Mouse (Mus musculus) CH12.LX (cell line): Measurements from ENCODE around the gene Bckdha. TPM values are rescaled to one million over a fixed set of nuclear protein-coding genes. Genes with fewer than 3 reads are reported as not detected.

ENCODE experiments used
- DNase-seq: peaks from one replicate; pipeline ENCODE4 v3.0.0-alpha.2; 2013; ENCODE audit errors: extremely low read depth
- H3K27ac ChIP-seq: 2 replicates; pipeline ENCODE4 v1.5.1; 2012; ENCODE audit warnings: low read depth, mild to moderate bottlenecking, control low read depth, moderate library complexity; ENCODE audit not compliant: insufficient read depth
- H3K27me3 ChIP-seq: replicated peaks from 2 replicates; pipeline ENCODE3; 2012; ENCODE audit warnings: inconsistent platforms
- H3K36me3 ChIP-seq, 2 experiments: replicated peaks in 1 of 2; 2 replicates each; pipeline versions ENCODE3 to v1.6.1; 2012; ENCODE audit warnings: inconsistent platforms in 1 of 2, low read length in 1 of 2, mild to moderate bottlenecking in 1 of 2, mixed read lengths in 1 of 2, moderate library complexity in 1 of 2; ENCODE audit not compliant: control insufficient read depth in 1 of 2, insufficient read depth in 1 of 2
- H3K4me1 ChIP-seq, 2 experiments: 2 replicates each; pipeline ENCODE4 v1.6.1; 2012; ENCODE audit warnings: inconsistent platforms in 1 of 2, moderate library complexity in 1 of 2; ENCODE audit not compliant: insufficient read depth in 2 of 2, control insufficient read depth in 1 of 2
- H3K4me2 ChIP-seq: 2 replicates; pipeline ENCODE4 v1.6.1; 2012; ENCODE audit warnings: low read depth, mild to moderate bottlenecking, control low read depth; ENCODE audit not compliant: poor library complexity, insufficient read depth, severe bottlenecking
- H3K4me3 ChIP-seq, 3 experiments: fragments of 150-350 bp in 1 of 3; sonication (generic) in 1 of 3; replicated peaks in 1 of 3; 2 replicates each; pipeline versions ENCODE3 to v1.5.1; 2011 to 2012; ENCODE audit warnings: low read depth in 2 of 3, low read length in 2 of 3, mild to moderate bottlenecking in 2 of 3, moderate library complexity in 2 of 3, control low read depth in 1 of 3, improper control_type of control experiment in 1 of 3, inconsistent platforms in 1 of 3, mixed read lengths in 1 of 3; ENCODE audit not compliant: poor library complexity in 1 of 3
- H3K79me2 ChIP-seq: replicated peaks from 2 replicates; pipeline ENCODE4 v1.6.1; 2012; ENCODE audit warnings: mild to moderate bottlenecking, moderate library complexity; ENCODE audit not compliant: control insufficient read depth, poor library complexity, insufficient read depth, severe bottlenecking; ENCODE audit errors: extremely low read depth
- H3K9ac ChIP-seq: 2 replicates; pipeline ENCODE4 v1.6.1; 2012; ENCODE audit warnings: low read depth, mild to moderate bottlenecking, control low read depth, moderate library complexity; ENCODE audit not compliant: insufficient read depth
- H3K9me3 ChIP-seq: replicated peaks from 2 replicates; pipeline ENCODE3; 2012; ENCODE audit warnings: low read length, inconsistent platforms, mixed read lengths
- CTCF ChIP-seq, 2 experiments: IDR thresholded peaks in 1 of 2; conservative IDR thresholded peaks in 1 of 2; 2 replicates each; pipeline ENCODE4 v1.5.1; 2011 to 2012; ENCODE audit warnings: low read depth in 2 of 2, low read length in 2 of 2, improper control_type of control experiment in 1 of 2, inconsistent platforms in 1 of 2, mild to moderate bottlenecking in 1 of 2, moderate library complexity in 1 of 2
- E2F4 ChIP-seq: IDR thresholded peaks from 2 replicates; pipeline ENCODE4 v1.6.1; 2011; ENCODE audit warnings: low read depth, low read length, improper control_type of control experiment; ENCODE audit not compliant: insufficient replicate concordance
- ETS1 ChIP-seq: conservative IDR thresholded peaks from 2 replicates; pipeline ENCODE4 v1.6.1; 2012; ENCODE audit warnings: low read depth, mild to moderate bottlenecking, inconsistent platforms, low read length, improper control_type of control experiment, moderate library complexity
- GABPA ChIP-seq: IDR thresholded peaks from 2 replicates; pipeline ENCODE4 v1.6.1; 2012; ENCODE audit warnings: low read depth, low read length, improper control_type of control experiment, inconsistent platforms; ENCODE audit not compliant: insufficient replicate concordance
- HCFC1 ChIP-seq: IDR thresholded peaks from 2 replicates; pipeline ENCODE4 v1.6.1; 2012; ENCODE audit warnings: low read depth, mild to moderate bottlenecking, inconsistent platforms, low read length, improper control_type of control experiment
- IRF4 ChIP-seq: IDR thresholded peaks from 2 replicates; pipeline ENCODE4 v1.6.1; 2014; ENCODE audit warnings: low read depth, mild to moderate bottlenecking, inconsistent platforms, low read length, improper control_type of control experiment
- JUN ChIP-seq: IDR thresholded peaks from 2 replicates; pipeline ENCODE4 v1.6.1; 2011; ENCODE audit warnings: low read depth, mild to moderate bottlenecking, low read length, improper control_type of control experiment, moderate library complexity; ENCODE audit not compliant: insufficient read depth
- MAZ ChIP-seq: IDR thresholded peaks from 2 replicates; pipeline ENCODE4 v1.6.1; 2012; ENCODE audit warnings: low read depth, mild to moderate bottlenecking, inconsistent platforms, low read length, improper control_type of control experiment, moderate library complexity
- MEF2A ChIP-seq: IDR thresholded peaks from 2 replicates; pipeline ENCODE4 v1.6.1; 2014; ENCODE audit warnings: low read depth, mild to moderate bottlenecking, inconsistent platforms, low read length, improper control_type of control experiment, borderline replicate concordance
- MXI1 ChIP-seq: IDR thresholded peaks from 2 replicates; pipeline ENCODE4 v1.6.1; 2011; ENCODE audit warnings: mild to moderate bottlenecking, low read depth, low read length, improper control_type of control experiment
- NELFE ChIP-seq: IDR thresholded peaks from 2 replicates; pipeline ENCODE4 v1.6.1; 2011; ENCODE audit warnings: low read depth, low read length, improper control_type of control experiment
- NRF1 ChIP-seq: IDR thresholded peaks from 2 replicates; pipeline ENCODE4 v1.6.1; 2014; ENCODE audit warnings: low read depth, mild to moderate bottlenecking, inconsistent platforms, low read length, improper control_type of control experiment, moderate library complexity
- PAX5 ChIP-seq: IDR thresholded peaks from 2 replicates; pipeline ENCODE4 v1.6.1; 2012; ENCODE audit warnings: low read length, inconsistent platforms, mixed read lengths
- RAD21 ChIP-seq: IDR thresholded peaks from 2 replicates; pipeline ENCODE4 v1.6.1; 2011; ENCODE audit warnings: low read depth, mild to moderate bottlenecking, low read length, improper control_type of control experiment, moderate library complexity
- SIN3A ChIP-seq: IDR thresholded peaks from 2 replicates; pipeline ENCODE4 v1.6.1; 2012; ENCODE audit warnings: low read length, improper control_type of control experiment, inconsistent platforms
- dilution Hi-C: fragments of 300-500 bp; cut with MboI; formaldehyde crosslinking; loops from 2 replicates; pipeline ENCODE4 v1.14.3; 2020; ENCODE audit warnings: low sequenced_read_pairs; ENCODE audit not compliant: extremely low pct_unique_long_range_greater_than_20kb, extremely low pct_ligation_motif_present
- in situ Hi-C: fragments of 300-500 bp; cut with MboI; formaldehyde crosslinking; loops from 3 replicates; pipeline ENCODE4 v1.14.3; 2019; ENCODE audit warnings: low sequenced_read_pairs, low pct_ligation_motif_present, low pct_unique_long_range_greater_than_20kb, mixed read lengths
- polyA plus RNA-seq: library from polyadenylated mRNA; unstranded; fragments of >175 nt; gene quantifications from 2 replicates; pipeline ENCODE4 v1.2.1, GENCODE M21; 2012; ENCODE audit warnings: low read depth; ENCODE audit not compliant: insufficient read length
- total RNA-seq, 2 experiments: library from RNA; depleted of rRNA; stranded (reverse); fragments of 300-350 nt in 1 of 2; fragments of >200 nt in 1 of 2; gene quantifications; 2 replicates each; pipeline ENCODE4 v1.2.3; 2012 to 2014

Bckdha gene
- total and polyA plus RNA-seq, 3 experiments: 17.2 to 21.4 (median 19.9) TPM

- Histone ChIP-seq H3K79me2 (no peaks in the 10 kb centered on the region), H3K4me3 (no peak overlapping the region), H3K9me3 (peaks cover 25% of the 10 kb centered on the region), H3K36me3 (peaks cover 50 to 87% of the 10 kb centered on the region in 2 experiments), H3K27me3 (no peaks in the 10 kb centered on the region), H3K9ac (no peak overlapping the region), H3K4me2 (no peak overlapping the region), H3K4me1 (peaks cover 19 to 41% of the 10 kb centered on the region in 2 experiments), H3K27ac (no peak overlapping the region)
- dilution Hi-C loops (no loop called here), in situ Hi-C loops (no loop called here)
- no peak for DNase-seq
- TF ChIP-seq PAX5: no peak
- TF ChIP-seq IRF4: no peak
- TF ChIP-seq HCFC1: no peak
- no peak for TF ChIP-seq ETS1
- TF ChIP-seq SIN3A: no peak
- no peak for TF ChIP-seq JUN
- TF ChIP-seq E2F4: no peak
- TF ChIP-seq NELFE: no peak
- TF ChIP-seq NRF1: no peak
- TF ChIP-seq GABPA: no peak
- TF ChIP-seq MAZ: no peak
- TF ChIP-seq MXI1: no peak
These were observed 45.2 kb upstream of the Bckdha start for GRCm38 (mm10) chr7:25703793-25704494.

GRCm38 (mm10) chr7:25702350-25702749, 43.6 kb upstream of the Bckdha start:
- Histone ChIP-seq H3K9ac (no peak overlapping the region), H3K79me2 (no peaks in the 10 kb centered on the region)
- dilution Hi-C loops: no loop called here
- TF ChIP-seq RAD21 (peak; percentile 8), MAZ (no peak), CTCF (conservative IDR thresholded peaks at IDR 0.05 in 1 of 2, IDR thresholded peaks at IDR 0.05 in 1 of 2; ENCODE audit: low read depth in 2 of 2, low read length in 2 of 2) (peak in 1 of 2 experiments; percentile 19; a peak in 2 of 4 replicates)
- TF ChIP-seq, all 38 proteins: peak for 2
- in situ Hi-C loops: no loop called here
- Histone ChIP-seq H3K36me3 (peaks cover 62 to 90% of the 10 kb centered on the region in 2 experiments), H3K4me2 (no peak overlapping the region), H3K27me3 (no peaks in the 10 kb centered on the region), H3K4me3 (no peak overlapping the region), H3K27ac (no peak overlapping the region), H3K9me3 (peaks cover 27% of the 10 kb centered on the region), H3K4me1 (peaks cover 13 to 25% of the 10 kb centered on the region in 2 experiments)
- DNase-seq: no peak

GRCm38 (mm10) chr7:25700732-25701131, 42.0 kb upstream of the Bckdha start:
- in situ Hi-C loops (no loop called here), dilution Hi-C loops (no loop called here)
- TF ChIP-seq MEF2A (no peak), CTCF (conservative IDR thresholded peaks at IDR 0.05 in 1 of 2, IDR thresholded peaks at IDR 0.05 in 1 of 2; ENCODE audit: low read depth in 2 of 2, low read length in 2 of 2) (peak in 1 of 2 experiments; percentile 20; a peak in 1 of 4 replicates)
- Histone ChIP-seq H3K4me3 (no peak overlapping the region), H3K27me3 (no peaks in the 10 kb centered on the region), H3K9me3 (peaks cover 27% of the 10 kb centered on the region), H3K27ac (no peak overlapping the region), H3K9ac (no peak overlapping the region), H3K36me3 (peaks cover 65 to 88% of the 10 kb centered on the region in 2 experiments), H3K4me2 (no peak overlapping the region), H3K4me1 (peaks cover 3 to 9% of the 10 kb centered on the region in 2 experiments), H3K79me2 (no peaks in the 10 kb centered on the region)
- DNase-seq: no peak
